Mouse (Mus musculus) cerebellum, adult 2 months (tissue): ENCODE measurements at regions not wholly inside any gene's neighbourhood (a gene's known extent, or its start where the extent isn't known, plus 50 kb on each side); places are given as distances from the start of the nearest gene placed in this dataset.

ENCODE experiments used
- CTCF ChIP-seq: fragments of 200-500 bp; IDR thresholded peaks from 2 replicates; pipeline ENCODE4 v1.5.1; 2011; ENCODE audit warnings: low read depth, mild to moderate bottlenecking, control low read depth, low read length, moderate library complexity, borderline replicate concordance; ENCODE audit not compliant: insufficient read depth
- POLR2A ChIP-seq: fragments of 200-500 bp; IDR thresholded peaks from 2 replicates; pipeline ENCODE4 v1.6.1; 2011; ENCODE audit warnings: low read length, control low read depth, borderline replicate concordance; ENCODE audit not compliant: insufficient read depth

DNA sequence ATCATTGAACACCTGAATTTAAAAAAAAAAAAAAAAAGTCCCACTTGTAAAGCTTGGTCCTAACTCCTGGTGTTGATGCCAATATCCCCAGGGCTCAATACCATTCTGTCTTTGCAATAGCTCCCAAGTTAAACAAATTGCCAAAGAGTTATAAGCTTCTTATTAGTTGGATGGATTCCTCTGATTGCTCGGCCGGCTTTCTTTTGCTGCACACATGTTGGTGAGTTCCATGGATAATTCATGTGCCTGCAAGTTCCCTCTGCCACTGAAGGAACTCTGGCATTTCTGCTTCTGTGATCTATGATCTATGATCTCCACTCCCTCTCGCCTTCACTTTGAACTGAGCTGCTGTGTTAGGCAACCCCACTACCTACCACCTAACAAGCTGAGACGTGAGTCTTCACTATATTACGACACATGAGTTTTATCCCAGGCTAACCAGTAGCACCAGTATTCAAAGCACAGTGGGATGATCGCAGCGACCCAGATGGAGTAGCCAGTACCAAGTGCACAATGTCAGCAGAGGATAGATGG is 393.6 kb upstream of the 4930412O13Rik start:
- TF ChIP-seq CTCF (no peak), POLR2A (no peak)
